Mouse (Mus musculus) lung, postnatal 25 days (tissue): ENCODE results near the gene Ccser1.

Experiments used
- DNase-seq: peaks from one replicate; pipeline ENCODE4 v3.0.0; 2022; ENCODE audit warnings: low spot score

Ccser1 gene

DNA sequence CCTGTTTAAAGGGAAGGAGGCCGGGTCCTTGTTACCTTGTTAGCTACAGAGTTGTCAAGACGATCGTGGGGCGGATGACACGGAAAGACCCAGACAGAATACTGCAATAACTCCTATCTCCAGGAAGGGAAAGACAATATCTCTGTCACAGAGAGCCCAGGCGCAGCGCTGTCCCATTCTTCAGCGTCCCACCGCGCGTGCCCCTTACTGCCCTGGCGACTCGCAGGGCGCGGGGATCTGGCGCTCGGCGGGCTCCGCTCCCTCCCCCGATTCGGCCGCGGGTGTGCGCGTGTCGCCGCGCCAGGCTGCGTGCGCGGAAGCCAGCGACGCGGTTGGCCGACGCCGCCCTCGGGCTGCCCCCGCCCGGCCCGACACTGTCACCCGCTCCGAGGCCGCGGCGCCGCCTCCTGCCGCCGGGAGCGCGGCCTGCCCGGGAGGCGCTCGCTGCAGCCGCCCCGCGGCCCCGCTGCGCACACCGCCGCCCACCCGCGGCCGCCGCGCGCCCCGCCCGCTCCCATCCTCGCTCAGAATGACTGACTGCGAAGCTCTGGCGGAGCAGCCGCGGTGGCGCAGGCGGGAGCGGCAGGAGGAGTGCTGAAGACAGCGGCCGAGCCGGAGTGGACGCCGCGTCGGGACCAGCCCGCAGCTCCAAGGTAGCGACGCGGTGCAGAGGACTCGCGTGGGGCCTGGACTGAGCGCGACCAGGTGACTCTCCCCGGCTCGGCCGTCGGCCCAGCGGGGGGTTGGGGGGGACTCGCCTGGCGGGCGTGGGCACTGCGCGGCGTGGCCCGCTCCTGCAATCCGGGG, at the start of gene Ccser1:
TSS of gene Ccser1 (plus strand) at position 376 of the 807 bp plus-strand sequence.
- peak; percentile 59 for DNase-seq

DNA sequence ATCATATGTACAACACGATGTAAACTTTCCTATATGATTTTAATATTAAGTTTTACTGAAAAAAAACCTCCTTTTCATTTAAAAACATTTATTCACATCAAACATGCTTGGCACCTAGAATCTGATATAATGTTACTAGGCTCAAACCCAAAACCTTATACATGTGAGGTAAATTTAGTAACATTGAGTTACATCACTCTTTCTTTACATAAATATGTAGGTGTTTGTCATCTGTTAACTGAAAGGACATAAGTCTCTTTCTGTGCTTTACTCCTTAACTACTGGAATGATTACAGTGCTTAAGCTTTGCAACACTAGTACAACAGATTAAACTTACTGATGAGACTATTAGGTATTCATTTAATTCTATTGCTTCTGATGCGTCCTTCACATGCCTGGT, 43.7 kb upstream of the Ccser1 start:
- no peak for DNase-seq

DNA sequence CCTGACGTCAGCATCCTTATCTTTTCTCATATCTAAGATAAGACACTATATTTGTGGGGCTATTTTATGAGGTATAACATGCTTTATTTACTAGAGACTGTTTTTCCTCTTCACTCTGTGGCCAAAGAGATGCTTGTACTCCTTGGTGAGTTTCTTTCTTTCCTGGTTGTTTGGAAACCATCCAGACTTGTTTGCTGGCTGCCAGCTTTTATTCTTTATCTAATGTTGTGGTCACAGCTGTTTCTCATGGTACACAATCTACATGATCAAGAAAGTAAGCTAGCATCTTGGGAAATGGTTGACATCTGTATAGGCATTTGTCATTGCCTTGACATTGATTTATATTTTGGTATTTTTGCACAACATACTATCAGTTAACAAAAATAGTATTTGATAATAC, 37.1 kb upstream of the Ccser1 start:
- DNase-seq: no peak

DNA sequence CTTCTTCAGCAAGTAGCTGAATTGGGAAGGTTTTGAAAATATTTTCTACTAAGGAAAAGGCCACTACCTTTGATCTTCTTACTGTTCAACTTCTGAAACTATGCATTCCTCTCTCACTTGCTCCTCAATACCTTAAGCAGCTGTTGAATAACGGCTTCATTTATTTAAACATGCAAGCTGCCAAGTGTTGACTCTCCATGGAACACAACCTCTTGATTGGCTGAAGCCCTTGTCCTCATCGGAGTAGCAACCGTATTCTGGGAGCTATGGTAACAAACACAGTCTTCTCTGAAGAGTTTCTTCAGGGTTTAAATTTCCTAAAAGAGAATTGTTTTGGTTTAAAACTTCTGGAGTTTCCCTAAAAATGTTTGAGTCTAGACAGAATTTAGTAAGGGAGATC, 27.2 kb upstream of the Ccser1 start:
- DNase-seq: peak; percentile 51

DNA sequence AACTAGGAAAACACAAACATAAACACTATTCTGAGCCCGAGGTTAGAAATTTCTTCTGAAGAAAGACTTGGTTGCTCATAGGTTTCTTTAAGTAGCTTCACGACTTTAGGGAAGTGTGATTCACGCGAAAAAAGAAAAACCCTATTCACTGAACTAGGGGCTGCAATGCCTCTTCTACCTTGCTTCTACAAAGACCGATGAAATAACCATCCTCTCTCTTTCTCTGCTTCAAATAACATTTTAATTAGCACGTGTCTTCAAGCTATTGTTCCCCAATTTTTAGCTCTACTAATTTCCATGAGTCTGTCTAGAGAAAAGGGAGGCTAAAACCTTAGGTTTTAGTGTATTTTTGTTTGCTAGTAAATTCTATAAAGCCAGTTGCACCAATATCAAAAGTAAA, 25.5 kb upstream of the Ccser1 start:
- no peak for DNase-seq

DNA sequence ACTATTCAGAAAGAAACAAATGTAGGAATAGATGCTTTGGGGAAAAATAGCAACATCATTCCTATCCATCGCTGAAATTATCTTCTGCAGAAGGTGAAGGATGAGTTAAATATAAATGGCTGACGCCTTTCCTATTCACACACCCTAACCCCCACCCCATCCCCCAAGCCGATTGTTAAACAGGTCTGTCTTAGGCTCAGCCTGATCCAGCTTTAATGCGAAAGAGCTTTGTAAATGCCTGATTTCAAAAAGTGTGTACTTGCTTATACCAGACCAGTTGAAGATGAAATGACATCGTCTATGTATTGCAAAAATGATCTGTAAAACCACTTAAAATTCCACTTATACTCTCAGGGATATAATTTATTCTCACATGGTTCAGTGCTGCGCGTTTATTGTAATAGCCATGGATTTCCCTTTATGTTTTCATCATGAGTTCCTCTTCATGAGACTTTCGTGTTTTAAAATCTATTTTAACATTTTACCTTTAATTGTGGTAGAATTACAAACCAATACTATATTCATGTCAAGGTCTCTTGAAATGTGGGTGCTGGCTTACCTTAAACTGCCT, 25.0 kb upstream of the Ccser1 start:
- no peak for DNase-seq

DNA sequence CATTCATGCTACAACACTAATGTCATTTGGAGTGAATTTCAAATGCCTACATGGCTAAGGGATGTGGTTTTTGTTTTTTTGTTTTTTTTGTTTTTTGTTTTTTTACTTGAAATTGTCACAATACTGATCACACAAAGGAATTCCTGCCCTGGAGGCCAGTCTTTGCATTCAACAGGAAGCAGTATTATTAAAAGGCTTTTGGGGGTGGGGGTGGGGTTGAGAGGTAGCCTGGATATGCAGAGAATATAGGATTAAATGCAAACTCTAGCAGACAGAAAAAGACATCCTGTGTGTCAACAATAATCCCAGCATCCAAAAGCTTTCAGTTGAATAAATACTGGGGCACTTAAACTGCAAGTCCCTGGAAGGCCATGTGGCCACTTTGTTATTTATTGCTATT, 24.4 kb upstream of the Ccser1 start:
- no peak for DNase-seq

DNA sequence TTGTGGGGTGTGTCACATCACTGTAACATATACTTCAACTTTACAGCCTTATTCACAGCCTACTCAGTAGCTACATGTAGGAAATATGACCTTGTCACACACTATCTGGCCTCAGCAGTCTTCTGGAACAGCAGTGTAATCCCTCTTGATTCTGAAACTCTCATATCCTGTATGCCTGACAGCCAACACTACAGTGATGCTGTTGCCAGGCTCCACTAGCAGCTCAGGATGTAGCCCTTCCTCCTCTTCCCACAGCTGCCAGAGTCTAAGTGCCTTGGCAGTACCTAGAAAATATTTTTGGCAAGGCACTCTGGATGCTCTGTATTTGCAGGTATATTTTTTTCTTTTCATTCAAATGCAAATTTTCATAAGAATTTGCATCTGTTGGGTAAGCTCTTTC, 18.0 kb upstream of the Ccser1 start:
- no peak for DNase-seq

DNA sequence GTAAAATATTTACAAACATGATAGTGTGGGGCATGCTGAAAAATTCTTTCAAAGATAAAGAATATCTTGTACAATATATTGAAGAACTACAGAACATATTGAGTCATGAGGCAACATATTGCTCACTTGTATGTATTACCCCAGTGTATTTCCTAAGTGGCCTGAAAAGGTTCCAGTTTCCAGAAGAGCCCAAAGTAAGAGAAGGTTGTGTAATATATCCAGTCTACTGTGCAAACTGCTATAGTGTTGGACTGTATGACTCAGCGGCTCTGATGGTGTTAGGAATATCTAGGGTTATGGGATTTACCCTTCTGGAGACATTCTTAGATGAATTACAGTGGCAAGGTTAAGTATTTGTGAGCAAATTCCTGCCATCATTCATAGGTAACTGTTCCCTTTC, 13.2 kb upstream of the Ccser1 start:
- DNase-seq: peak; percentile 26

DNA sequence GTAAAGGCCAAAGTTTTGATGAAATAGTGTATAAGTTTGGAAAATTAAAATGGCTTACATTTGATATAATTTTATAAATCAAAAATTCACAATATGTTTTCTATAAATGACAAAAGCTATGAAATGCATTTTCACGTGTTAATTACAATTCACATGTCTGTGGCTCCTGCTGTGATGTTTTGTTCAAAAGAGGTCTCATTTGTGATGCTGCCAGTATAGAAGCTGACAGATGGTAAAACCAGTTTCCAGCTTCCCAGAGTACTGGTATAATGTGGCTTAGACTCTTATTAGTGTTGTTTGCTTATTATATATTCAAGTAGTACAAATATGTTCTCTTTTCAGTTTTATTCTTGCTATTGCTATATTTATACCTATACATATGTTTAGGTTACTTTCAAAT, 4.0 kb upstream of the Ccser1 start:
- DNase-seq: no peak

DNA sequence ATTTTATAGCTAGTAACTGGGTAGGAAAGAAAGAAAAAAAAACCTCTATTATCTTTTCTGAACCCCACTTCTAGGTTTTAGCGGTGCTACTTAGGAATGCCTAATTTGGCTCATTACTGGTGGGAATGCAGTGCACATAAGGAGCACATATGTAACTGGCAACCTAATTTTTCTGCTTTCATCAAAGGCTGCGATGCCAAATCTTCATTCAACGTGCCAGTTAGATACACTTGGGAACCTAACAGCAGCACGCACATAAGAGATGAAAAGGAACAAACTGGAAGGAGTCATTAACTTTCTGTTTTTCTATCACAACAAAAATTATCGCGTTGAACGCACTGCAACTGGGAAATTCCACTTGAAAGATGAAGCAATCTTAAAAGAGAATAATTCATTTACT, 2.6 kb upstream of the Ccser1 start:
- DNase-seq: no peak

DNA sequence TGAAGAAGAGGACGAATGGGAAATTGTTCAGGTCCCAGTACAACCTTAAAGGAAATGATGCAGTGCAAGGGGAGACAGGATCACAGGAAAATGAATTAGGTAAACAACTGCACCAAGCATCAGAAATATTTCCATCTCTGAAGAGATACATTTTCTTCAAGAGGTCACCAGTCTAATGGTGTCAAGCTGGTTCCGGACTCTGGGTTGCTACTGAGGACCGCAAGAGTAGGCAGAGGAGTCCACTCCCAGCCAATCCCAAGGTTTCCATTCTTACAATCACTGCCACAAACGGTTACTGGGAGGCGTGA, 529 bp upstream of the Ccser1 start:
- DNase-seq: no peak

DNA sequence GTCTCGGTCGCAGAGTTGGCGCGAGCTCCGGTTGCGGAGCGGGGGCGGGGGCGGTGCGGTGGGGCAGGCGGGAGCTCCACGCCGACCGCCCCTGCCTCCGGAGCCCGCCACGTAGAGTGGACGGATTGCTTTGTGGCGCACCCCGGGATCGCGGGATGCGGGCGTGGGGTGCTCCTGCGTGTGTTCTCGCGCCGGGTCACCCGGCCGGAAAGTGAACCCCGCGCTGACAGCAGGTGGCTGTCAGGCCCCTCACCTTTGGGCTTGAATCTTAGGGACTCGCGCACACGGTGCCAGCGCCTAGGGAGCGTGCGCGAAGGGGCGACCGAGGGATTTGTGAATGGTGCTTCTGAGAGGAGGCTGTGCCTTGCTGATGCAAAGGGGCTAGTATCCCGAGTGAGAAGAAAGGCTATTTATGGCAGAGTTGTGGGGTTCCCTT, 650 bp downstream of the Ccser1 start:
- DNase-seq: no peak

DNA sequence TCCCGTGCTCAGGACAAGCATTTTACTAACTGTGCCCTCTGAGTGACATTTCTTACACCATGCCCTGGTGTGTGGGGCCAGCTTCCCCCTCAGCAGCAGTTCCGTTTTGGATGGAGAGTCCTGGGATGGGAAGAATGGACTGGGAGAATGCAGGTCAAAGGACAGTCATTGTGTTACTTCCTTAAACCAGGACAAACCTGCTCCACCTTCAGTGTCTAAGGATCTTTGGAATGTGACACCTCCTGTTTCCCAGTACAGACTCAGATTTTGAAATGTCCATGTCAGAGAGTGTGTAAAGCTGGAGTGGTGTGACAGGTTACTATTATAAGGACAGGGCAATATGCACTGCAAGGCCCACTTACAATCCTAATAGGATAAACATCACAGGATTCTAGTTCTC, 8.9 kb downstream of the Ccser1 start:
- DNase-seq: no peak

DNA sequence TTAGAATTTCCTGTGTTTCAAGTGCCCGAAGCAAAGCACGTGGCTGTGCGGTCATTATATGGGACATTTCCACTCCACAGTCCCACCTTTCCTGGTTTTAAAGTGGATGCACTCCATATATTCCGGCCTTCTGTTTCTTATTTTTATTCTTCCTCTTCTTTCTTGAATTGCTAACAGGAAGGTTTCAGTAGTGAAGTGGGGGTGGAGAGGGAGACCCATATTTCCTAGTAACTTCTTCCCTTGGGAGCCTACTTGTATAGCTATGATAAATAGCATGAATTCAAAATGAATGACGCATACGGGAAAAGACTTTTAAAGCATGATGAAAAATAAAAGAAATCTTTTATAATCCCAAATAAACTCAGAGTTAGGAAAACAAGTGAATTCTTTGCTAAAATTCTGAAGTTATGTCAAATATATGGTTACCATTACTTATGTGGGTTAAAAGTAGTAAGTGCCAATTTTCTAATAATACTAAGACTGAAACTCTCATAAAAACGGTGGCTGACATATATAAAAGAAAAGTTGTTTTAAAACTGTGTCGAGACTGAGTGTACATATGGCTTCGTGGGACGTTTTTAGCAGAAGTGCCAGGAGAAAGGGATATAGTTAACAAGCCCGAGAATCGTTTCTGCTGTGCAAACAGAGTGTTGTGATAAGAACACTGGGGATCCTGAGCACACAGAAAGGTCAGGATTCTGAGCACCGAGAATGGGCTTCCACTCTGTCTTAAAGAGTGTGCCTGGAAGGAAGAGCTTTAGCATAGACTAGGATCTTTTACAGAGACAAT, 11.7 kb downstream of the Ccser1 start:
- DNase-seq: no peak

DNA sequence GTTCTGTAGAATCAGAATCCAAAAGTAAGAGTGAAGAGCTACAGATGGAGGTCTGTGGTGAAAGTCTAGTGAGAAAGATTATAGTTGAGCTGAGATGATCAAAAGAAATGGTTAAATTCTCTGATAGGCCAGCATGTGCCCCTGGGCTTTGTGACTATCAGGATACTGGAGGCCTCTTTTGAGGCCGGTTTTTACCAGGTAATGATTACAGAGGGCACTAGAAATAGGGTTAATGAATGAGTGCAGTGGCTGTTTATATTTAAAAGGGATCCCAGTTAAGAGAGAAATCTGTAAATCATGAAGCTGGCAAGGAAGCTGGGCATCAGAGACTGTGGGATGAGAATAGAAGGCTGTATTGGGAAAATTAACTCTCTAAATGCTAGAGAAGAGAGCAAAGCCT, 23.2 kb downstream of the Ccser1 start:
- DNase-seq: no peak

DNA sequence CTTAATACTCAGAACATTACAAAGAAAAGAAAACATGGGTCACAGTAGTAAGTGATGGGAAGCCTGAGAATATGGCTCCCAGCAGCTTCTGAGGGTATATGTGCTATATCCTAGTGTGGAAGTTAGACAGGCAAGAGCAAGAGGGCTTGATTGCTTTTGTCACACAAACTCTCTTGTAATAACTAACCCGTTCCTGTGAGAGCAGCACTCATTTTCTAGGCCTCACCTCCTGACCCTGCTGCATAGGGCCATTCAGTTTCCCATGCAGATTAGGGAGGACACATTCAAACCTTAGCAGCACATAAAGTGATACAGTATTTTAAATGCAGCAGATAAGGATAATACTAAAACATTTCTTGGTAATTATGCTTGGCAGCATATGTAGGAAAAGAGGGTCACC, 25.9 kb downstream of the Ccser1 start:
- no peak for DNase-seq

DNA sequence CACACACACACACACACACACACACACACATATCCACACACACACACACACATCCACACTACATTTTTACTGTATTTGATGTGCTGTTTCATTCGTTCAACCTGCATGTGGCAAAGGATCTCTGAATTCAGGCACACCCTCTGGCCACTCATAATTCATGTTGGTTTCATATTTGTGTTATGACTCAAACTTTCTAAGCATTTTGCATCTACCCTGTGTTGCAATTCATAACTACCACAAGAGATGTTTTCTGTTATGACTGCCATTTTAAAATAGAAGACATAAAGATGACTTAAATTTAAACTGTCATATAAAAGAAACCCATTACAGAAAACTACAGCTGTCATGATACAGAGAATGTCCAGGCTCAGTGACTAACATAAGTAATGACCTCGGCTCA, 26.5 kb downstream of the Ccser1 start:
- DNase-seq: no peak

DNA sequence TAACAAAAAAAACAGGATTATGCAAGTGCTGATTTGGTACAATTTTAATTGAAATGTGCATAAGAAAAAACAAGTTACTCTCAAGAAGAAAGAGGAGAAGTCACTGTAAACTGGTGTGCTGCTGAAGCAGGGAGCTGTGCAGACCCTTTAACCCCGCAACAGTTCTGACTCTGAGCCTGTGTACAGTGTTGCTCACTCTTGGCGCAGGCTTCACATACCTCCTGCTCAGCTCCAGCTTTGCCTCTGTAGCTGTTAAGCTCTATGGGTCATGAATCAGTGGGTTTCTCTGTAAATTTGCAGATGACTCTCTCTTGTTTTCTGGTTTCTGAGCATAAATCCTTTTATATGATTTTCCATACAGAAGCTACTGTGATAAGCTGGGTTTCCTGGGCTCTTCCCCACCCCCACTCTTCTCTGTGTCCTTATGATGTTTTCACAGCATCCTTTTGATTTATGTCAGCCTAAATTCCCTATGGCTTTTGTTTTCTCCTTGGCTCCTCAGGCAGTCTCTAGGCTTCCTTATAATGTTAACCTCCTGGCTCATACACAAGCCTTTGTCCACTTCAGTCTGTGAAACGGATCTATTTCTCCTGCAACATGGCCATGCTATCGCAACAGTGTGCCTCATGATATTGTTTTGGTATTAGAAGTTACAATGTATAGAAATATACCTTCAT, 30.1 kb downstream of the Ccser1 start:
- DNase-seq: no peak

DNA sequence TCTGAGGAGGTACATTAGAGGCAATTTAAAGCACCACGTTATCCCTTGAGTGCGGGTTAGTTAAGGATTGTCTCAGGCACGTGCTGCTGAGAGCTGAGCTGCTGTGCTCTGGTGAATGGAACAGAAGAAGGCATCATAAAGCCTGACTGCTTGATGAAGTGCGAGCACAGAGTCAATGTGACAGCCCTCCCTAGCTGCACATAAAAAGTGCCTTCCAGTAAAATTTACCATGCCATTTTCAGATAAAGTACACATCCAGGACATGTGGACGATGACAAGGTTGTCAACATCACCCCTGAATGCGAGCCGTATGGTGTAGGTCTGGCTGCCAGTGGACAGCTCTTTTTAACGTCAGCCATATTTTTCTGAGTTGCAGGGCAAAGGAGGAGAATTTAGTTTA, 35.6 kb downstream of the Ccser1 start:
- DNase-seq: no peak

DNA sequence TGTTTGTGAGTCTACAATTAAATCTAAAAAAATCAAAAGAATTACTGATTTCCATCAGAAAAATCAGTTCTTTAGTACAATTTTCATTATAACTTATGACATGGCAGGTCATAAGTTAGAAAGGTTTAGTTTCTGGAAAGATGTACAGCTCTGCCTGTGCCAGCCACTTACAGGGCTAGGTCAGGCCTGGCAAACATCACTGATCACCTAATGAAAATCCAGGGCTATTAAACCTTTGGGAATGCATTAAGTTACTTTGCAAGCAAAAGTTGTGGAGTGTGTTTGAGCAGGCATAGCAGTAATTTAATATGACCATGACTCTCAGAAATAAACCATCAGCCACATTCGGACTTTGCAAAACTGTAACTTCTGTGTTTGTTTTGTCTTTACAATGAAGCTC, 36.4 kb downstream of the Ccser1 start:
- no peak for DNase-seq

DNA sequence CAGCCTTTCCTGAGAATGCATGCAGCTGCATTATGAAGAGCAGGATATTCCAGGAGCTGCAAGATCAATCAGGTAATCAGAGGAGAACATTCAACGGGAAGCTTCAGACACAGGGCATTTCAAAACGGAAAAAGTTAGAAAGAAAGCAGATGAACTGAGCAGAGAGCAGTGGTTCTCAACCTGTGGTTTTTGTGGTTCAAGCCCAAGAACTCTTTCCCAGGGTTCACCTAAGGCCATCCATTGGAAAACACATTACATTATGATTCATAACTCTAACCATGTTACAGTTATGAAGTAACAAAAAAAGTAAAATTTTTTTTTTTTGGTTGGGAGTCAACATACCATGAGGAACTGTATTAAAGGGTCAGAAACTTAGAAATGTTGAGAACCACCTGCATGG, 37.6 kb downstream of the Ccser1 start:
- DNase-seq: no peak

DNA sequence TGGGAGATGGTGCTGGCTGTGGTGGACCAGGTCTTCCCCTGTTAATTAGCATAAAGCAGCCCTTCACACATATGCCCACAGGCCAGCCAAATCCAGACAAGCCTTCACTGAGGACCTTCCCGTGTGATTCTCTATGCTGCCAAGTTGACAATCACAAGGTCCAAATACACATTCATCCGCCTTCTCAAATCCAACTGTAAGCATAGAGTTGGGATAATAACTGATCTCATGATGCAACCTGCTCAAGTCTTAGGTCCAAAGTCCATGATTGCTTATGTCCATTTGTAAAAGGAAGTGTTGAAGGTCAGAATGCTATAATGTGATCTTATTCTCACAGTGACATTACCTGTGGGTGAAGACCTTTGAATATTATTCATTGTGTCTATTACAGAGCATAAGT, 43.4 kb downstream of the Ccser1 start:
- no peak for DNase-seq
